Mouse (Mus musculus): ENCODE data around the gene Dlgap4. TPM values are rescaled to one million over a fixed set of nuclear protein-coding genes. Genes with fewer than 3 reads are reported as not detected.

Gene Dlgap4
- total and polyA plus RNA-seq, 3 experiments, result 10.4 to 39.6 TPM; not detected in 1

DNA sequence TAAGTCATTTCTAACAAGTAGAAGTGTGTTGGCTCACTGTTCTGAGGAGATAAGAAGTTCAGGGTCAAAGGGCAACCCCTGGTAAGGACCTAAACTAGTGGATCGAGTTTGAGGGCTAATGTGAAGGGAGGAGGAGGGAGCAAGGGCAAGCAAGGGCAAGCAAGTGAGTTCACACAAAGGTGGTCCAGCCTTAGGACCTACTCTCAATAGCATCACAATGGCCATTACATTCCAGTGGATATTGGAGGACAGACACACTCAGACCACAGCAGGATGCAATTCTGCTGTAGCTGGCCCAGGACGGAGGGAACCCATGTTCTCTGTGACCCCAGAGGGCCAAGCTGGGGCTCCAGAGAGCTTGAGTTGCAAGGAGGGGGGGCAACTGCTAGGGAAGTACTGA, 77.3 kb downstream of the Dlgap4 start:
- H3K9me3 ChIP-seq (replicated peaks; ENCODE audit: insufficient read depth, low read length), result no peaks in the 10 kb centered on the region
- no peak overlapping the region for H3K27ac ChIP-seq (ENCODE audit: control insufficient read depth, low read depth, low read length)
- no peak for DNase-seq (ENCODE audit: low read depth, low spot score)
- TF ChIP-seq E2F4 (IDR thresholded peaks at IDR 0.05; ENCODE audit: borderline replicate concordance, low read depth, low read length), result no peak
- no peak for TF ChIP-seq NRF1 (IDR thresholded peaks at IDR 0.05; ENCODE audit: insufficient read depth, low read depth, low read length, poor library complexity, severe bottlenecking)
- no peak for TF ChIP-seq MEF2A (IDR thresholded peaks at IDR 0.05; ENCODE audit: extremely low read depth, insufficient replicate concordance, low read depth, low read length, poor library complexity, severe bottlenecking)
- TF ChIP-seq USF2 (IDR thresholded peaks at IDR 0.05; ENCODE audit: borderline replicate concordance in 1 of 2, insufficient read depth in 1 of 2, low read depth in 1 of 2, low read length in 2 of 2), result no peak
- TF ChIP-seq SMC3 (IDR thresholded peaks at IDR 0.05; ENCODE audit: low read depth, low read length), result no peak
- TF ChIP-seq MYC (IDR thresholded peaks at IDR 0.05; ENCODE audit: low read depth, low read length), result no peak
- TF ChIP-seq RCOR1 (IDR thresholded peaks at IDR 0.05; ENCODE audit: low read depth, low read length), result no peak
- no peak for TF ChIP-seq POLR2AphosphoS2 (IDR thresholded peaks at IDR 0.05; ENCODE audit: low read length)
- TF ChIP-seq ZC3H11A (IDR thresholded peaks at IDR 0.05; ENCODE audit: low read depth, low read length), result no peak
- TF ChIP-seq GATA1 (IDR thresholded peaks at IDR 0.05; ENCODE audit: low read depth, low read length), result no peak
- TF ChIP-seq ZKSCAN1 (IDR thresholded peaks at IDR 0.05; ENCODE audit: low read depth, low read length), result no peak
- no peak for TF ChIP-seq JUND (IDR thresholded peaks at IDR 0.05; ENCODE audit: low read depth, low read length)
- peaks cover 0 to 5% of the 10 kb centered on the region in 2 experiments; a peak in 2 of 4 replicates for H3K27me3 ChIP-seq (ENCODE audit: control insufficient read depth in 1 of 2, insufficient read depth in 2 of 2, low read length in 2 of 2)
- H3K4me1 ChIP-seq (ENCODE audit: control insufficient read depth in 1 of 2, insufficient read depth in 2 of 2, low read length in 2 of 2), result no peaks in the 10 kb centered on the region
- no peaks in the 10 kb centered on the region for H3K36me3 ChIP-seq (ENCODE audit: control insufficient read depth in 1 of 2, insufficient read depth in 2 of 2, low read length in 2 of 2)
- no peaks in the 10 kb centered on the region for H3K79me2 ChIP-seq (ENCODE audit: control insufficient read depth, insufficient read depth, low read length, poor library complexity)
- no peak overlapping the region for H3K4me3 ChIP-seq (ENCODE audit: control insufficient read depth in 1 of 2, insufficient read depth in 1 of 2, low read depth in 2 of 2, low read length in 2 of 2)
- H3K9ac ChIP-seq (ENCODE audit: control insufficient read depth, low read depth, low read length, poor library complexity, severe bottlenecking), result no peak overlapping the region

DNA sequence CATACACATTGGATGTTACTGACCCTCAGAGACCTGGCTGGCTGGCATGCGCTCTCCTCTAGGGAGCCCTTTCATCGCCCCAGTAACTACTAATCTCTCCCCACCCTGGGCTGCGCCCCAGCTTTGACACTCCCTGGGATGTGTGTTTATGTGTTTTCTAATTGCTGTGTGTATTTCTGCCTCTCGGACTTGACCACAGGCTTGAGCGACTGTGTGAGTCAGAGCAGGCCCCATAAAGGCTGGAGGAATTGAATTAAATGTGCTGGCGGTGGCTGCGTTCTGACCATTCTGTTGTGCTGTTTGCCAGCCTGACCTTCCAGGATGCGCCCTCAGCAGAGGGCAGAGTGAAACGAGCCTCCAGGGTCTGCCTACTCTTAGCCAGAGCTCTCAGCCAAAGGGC, 78.2 kb downstream of the Dlgap4 start:
- Histone ChIP-seq H3K79me2 (ENCODE audit: control insufficient read depth, insufficient read depth, low read length, poor library complexity) (no peaks in the 10 kb centered on the region), H3K27me3 (ENCODE audit: control insufficient read depth in 1 of 2, insufficient read depth in 2 of 2, low read length in 2 of 2) (peaks cover 0 to 3% of the 10 kb centered on the region in 2 experiments; a peak in 1 of 4 replicates), H3K4me1 (ENCODE audit: control insufficient read depth in 1 of 2, insufficient read depth in 2 of 2, low read length in 2 of 2) (no peaks in the 10 kb centered on the region), H3K9me3 (replicated peaks; ENCODE audit: insufficient read depth, low read length) (no peaks in the 10 kb centered on the region), H3K36me3 (ENCODE audit: control insufficient read depth in 1 of 2, insufficient read depth in 2 of 2, low read length in 2 of 2) (no peaks in the 10 kb centered on the region), H3K4me3 (ENCODE audit: control insufficient read depth in 1 of 2, insufficient read depth in 1 of 2, low read depth in 2 of 2, low read length in 2 of 2) (no peak overlapping the region), H3K27ac (ENCODE audit: control insufficient read depth, low read depth, low read length) (no peak overlapping the region), H3K9ac (ENCODE audit: control insufficient read depth, low read depth, low read length, poor library complexity, severe bottlenecking) (no peak overlapping the region)
- DNase-seq (ENCODE audit: low read depth, low spot score), result no peak
- TF ChIP-seq GABPA (IDR thresholded peaks at IDR 0.05; ENCODE audit: low read depth, low read length) (no peak), USF1 (IDR thresholded peaks at IDR 0.05; ENCODE audit: low read depth, low read length) (no peak), MAZ (IDR thresholded peaks at IDR 0.05; ENCODE audit: low read depth, low read length) (no peak), SMC3 (IDR thresholded peaks at IDR 0.05; ENCODE audit: low read depth, low read length) (no peak), TBP (IDR thresholded peaks at IDR 0.05; ENCODE audit: low read depth, low read length) (no peak), POLR2AphosphoS5 (IDR thresholded peaks at IDR 0.05; ENCODE audit: borderline replicate concordance, low read depth, low read length) (no peak), KAT2A (conservative IDR thresholded peaks at IDR 0.05; ENCODE audit: low read depth, low read length) (no peak), MAFK (IDR thresholded peaks at IDR 0.05; ENCODE audit: borderline replicate concordance, low read depth, low read length) (no peak), MXI1 (IDR thresholded peaks at IDR 0.05; ENCODE audit: low read depth, low read length) (no peak), POLR2A (IDR thresholded peaks at IDR 0.05; ENCODE audit: control insufficient read depth in 1 of 2, insufficient read depth in 1 of 2, low read depth in 1 of 2, low read length in 2 of 2, poor library complexity in 1 of 2) (no peak), CHD2 (IDR thresholded peaks at IDR 0.05; ENCODE audit: low read length) (no peak), ZKSCAN1 (IDR thresholded peaks at IDR 0.05; ENCODE audit: low read depth, low read length) (no peak), ZC3H11A (IDR thresholded peaks at IDR 0.05; ENCODE audit: low read depth, low read length) (no peak), RAD21 (IDR thresholded peaks at IDR 0.05; ENCODE audit: low read depth, low read length) (no peak), TAL1 (IDR thresholded peaks at IDR 0.05; ENCODE audit: low read length) (no peak), MYC (IDR thresholded peaks at IDR 0.05; ENCODE audit: low read depth, low read length) (no peak)
